Mouse (Mus musculus) gastrocnemius, adult 2 months (tissue): Measurements from ENCODE around the gene Zfp119a. TPM values are rescaled to one million over a fixed set of nuclear protein-coding genes. Genes with fewer than 3 reads are reported as not detected.
"Not testable (repeated sequence)": the region's sequence is repeated elsewhere in the genome, so short reads cannot be mapped to it uniquely, and the experiment has no call there.

Source experiments
- DNase-seq: peaks from one replicate; pipeline ENCODE4 v3.0.0; 2022
- H3K27ac ChIP-seq: fragments of 200-600 bp; 2 replicates; pipeline ENCODE4 v1.8.1; 2022; ENCODE audit warnings: mild to moderate bottlenecking
- H3K4me3 ChIP-seq: fragments of 200-600 bp; 2 replicates; pipeline ENCODE4 v1.8.1; 2022; ENCODE audit warnings: mild to moderate bottlenecking, moderate library complexity
- CTCF ChIP-seq: fragments of 200-600 bp; IDR thresholded peaks from 2 replicates; pipeline ENCODE4 v1.8.1; 2022; ENCODE audit warnings: antibody characterized with exemption, mild to moderate bottlenecking, moderate library complexity
- intact Hi-C: fragments of 180-260 bp; cut with DNase I; formaldehyde crosslinking; loops from one replicate; pipeline ENCODE4 v1.15.1; 2025
- long read RNA-seq, 2 experiments: library from polyadenylated mRNA; stranded (forward); transcript quantifications; one replicate each; pipeline ENCODE4 v2.0.0; 2021
- total RNA-seq, 2 experiments: library from RNA; stranded (reverse); gene quantifications; 2 replicates each; pipeline ENCODE4 v1.2.3; 2021

Zfp119a gene
- 1 to 10 TPM; 3.8 to 4.9 TPM for total RNA-seq
- long read RNA-seq, experiment 1, partial matches to known transcripts, result 0 of 6 reads
- long read RNA-seq, experiment 1, other reads (novel, unspliced or antisense), result 2 of 6 reads
- long read RNA-seq, experiment 2, partial matches to known transcripts, result 2 of 7 reads
- long read RNA-seq, experiment 2, other reads (novel, unspliced or antisense), result 1 of 7 reads

DNA sequence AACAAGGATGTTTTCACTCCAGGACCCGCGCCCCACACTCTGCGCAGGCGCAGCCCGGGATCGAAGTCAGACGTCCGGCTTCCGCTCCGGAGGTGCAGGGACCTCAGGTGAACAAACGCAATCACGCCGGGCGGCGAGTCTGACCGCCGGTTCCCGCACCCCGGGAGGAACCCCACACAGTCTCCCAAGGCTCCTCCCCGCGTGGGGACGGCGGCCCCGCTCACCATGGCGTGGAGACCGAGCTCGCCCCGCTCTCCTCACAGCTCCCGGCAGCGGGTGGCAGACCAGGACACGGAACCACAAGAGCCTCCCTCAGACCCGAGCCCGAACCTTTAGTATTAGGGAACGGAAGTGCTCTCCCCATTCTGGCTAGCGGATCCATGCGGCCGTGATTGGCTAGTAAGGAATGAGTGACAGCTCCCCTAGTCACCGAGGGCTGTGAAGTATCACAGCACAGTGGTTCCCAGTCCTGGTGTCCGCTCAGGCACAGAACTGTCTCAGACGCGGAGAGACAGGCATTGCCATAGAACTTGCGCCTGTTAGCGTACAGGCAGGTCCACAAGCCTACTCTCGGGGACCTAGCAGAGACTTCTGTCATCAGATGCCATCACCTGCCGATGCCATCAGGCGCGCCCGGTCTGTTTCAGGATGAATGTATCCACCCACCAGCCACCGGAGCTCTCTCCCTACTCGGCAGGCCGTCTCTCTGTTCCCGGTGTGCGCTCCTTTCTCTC is at the start of gene Zfp119a:
Gene Zfp119a, minus strand, starts transcription at position 295 of the 734 bp plus-strand sequence.
- peak within 1 kb of the TSS; percentile 89 for H3K27ac ChIP-seq
- peak; percentile 82 for DNase-seq
- peak within 1 kb of the TSS; percentile 73 for H3K4me3 ChIP-seq
- intact Hi-C loops, result loop anchor here (1.0 to 5.0 kb wide), 2 partner anchors 12 to 167 kb away; partner anchors contain the start of gene Pot1b

DNA sequence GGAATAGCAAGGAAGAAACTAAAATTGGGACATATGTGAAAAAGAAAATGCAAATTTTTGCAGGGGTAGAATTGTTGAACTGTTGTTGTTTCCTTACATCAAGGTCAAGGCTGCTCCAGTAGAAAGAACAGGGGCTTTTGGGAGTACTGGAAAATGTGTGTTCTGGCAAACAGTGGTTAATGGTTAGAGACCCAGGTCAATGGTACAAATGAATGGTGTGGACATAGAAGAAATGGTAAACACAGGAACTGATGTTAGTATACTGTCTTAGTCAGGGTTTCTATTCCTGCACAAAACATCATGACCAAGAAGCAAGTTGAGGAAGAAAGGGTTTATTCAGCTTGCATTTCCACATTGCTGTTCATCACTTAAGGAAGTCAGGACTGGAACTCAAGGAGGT is 27.9 kb upstream of the Zfp119a start:
- DNase-seq, result no peak

DNA sequence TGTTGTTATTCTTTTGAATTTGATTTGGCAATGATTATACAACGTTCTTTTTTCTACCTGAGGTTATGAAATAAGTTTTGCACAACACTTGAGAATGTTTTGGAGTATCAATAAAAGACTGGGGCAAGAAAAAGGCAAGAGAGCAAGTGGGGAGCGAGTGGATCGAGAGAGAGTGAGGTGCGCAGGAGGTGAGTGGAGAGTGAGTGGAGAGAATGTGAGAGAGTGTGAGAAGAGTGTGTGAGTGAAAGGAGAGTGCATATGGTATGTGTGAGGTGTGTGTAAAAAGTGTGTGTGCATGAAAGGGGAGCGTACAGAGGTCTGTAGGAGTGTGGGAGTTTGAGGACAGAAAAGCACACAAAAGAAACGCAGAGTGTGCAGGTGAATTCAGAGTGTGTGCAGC is 25.4 kb upstream of the Zfp119a start:
- intact Hi-C loops, result no loop called here
- Histone ChIP-seq H3K4me3 (no peak overlapping the region), H3K27ac (no peak overlapping the region)
- no peak for TF ChIP-seq CTCF
- no peak for DNase-seq

More for the DNA sequence above, 27.9 kb upstream of the Zfp119a start:
- intact Hi-C loops, result no loop called here
- Histone ChIP-seq H3K4me3 (no peak overlapping the region), H3K27ac (no peak overlapping the region)
- no peak for TF ChIP-seq CTCF

DNA sequence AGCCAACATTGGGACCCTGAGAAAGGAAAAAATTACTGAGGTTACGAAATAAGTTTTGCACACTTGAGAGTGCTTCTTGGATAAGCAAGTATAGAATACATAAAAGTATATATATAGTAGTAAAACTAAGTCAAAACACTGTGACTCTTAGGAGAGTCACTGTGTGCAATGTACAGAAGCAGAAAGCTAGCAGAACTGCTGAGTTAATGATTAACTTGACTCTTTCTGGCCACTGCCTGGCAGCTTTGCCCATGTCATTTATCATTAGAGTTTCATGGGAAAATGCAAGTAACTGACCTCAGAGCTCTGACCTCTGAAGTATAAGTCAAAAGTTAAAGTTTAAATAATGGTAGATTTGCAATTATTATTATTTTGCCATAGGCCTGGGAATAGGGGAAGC is 25.0 kb upstream of the Zfp119a start:
- intact Hi-C loops, result no loop called here
- no peak for TF ChIP-seq CTCF
- no peak for DNase-seq
- no peak overlapping the region for H3K27ac ChIP-seq
- no peak overlapping the region for H3K4me3 ChIP-seq

DNA sequence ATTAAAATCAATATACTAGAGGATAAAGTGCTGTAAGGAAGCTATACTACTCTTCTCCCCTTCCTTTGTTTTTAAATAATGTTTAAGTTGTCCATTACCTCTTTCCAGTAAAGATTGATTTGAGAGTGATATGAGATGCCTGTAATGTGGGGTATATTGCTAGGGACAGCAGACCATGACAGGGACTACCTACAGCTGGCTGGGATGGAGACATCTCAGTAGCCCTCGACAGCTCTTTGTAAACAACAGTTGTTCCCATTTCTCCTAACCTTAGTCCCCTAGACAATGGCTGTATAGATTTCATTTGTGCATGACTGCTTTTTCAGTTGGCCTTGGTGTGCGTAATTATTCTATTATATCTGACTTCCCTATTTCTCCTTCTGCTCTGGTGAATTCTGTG is 24.4 kb upstream of the Zfp119a start:
- H3K4me3 ChIP-seq, result no peak overlapping the region
- TF ChIP-seq CTCF, result no peak
- intact Hi-C loops, result no loop called here
- H3K27ac ChIP-seq, result no peak overlapping the region
- DNase-seq, result no peak

DNA sequence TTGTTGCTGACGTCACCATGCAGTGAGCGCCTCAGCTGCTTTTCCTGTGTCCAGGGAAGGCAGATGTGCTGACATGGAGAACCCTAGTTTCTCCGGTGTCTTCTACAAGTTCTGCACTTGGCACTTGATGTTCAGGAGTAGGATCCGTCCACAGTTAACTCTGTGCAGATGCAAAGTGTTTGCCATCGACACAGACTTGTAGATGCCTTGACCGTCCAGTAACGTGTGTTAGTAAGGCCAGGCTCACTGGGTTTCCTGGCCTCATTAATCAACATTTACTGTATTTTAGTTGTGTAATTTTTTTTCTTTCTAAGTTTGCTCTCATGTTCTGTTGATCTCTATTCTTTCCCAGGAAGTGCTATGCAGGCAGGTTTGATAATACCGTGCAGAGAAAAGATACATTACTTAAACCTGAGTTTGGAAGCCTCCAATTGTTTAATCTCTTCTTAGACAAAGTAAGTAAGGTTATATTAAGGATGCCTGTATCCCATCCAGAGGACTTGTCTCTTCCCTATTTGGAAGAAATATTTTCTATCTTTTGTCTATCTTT is 13.8 kb upstream of the Zfp119a start:
- intact Hi-C loops, result not testable (repeated sequence)
- peak overlapping the region; percentile 91 for H3K27ac ChIP-seq
- peak overlapping the region; percentile 74 for H3K4me3 ChIP-seq
- DNase-seq, result peak; percentile 21

DNA sequence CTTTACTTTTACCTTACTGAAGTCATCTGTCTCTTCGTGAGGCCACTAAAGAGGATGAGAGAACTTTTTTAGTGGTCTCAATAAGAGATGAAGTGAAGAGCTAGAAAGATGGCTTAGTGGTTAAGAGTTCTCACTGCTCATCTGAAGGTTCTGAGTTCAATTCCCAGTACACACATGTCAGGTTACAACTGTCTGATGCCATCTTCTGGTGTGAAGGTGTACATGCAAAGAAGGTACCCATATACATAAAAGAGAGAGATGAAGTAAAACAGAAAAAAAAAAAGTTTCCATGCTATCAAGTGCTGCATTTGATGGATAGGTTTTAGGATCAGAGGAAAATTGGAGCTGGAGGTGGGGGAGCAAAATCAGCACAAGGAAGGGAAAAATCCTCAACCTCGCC is 6.2 kb upstream of the Zfp119a start:
- TF ChIP-seq CTCF, result no peak; the same call in 1 of the 2 replicates
- Histone ChIP-seq H3K27ac (no peak overlapping the region), H3K4me3 (no peak overlapping the region)
- DNase-seq, result no peak
- intact Hi-C loops, result loop anchor here (5.0 kb wide), 1 partner anchor 183 kb away; no protein-coding TSS in a partner anchor

DNA sequence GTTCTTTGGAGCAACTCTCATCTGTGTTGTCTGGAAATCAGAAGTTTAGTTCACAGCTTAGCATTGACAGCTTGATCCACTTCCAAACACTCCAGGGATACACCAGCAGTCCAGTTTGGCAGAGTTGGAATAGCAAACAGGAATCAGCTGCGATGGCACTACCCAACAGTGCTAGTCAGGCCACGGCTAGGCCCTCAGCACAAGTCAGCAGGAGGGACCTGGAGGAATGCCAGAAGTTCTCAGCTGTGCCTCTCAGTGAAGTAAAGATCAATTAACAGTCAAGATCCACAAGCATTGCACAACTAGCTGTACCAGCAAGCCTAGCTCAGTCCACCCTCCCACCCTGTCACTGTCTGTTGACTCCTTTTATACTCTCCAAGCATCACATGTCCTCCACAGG is 4.9 kb upstream of the Zfp119a start:
- intact Hi-C loops, result no loop called here
- no peak for TF ChIP-seq CTCF
- DNase-seq, result no peak
- no peak overlapping the region for H3K27ac ChIP-seq
- H3K4me3 ChIP-seq, result no peak overlapping the region

DNA sequence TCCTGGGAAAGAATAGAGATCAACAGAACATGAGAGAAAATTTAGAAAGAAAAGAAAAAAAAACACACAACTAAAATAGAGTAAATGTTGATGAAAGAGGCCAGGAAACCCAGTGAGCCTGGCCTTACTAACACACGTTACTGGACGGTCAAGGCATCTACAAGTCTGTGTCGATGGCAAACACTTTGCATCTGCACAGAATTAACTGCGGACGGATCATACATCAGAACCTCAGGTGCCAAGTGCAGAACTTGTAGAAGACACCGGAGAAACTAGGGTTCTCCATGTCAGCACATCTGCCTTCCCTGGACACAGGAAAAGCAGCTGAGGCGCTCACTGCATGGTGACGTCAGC is 471 bp downstream of the Zfp119a start:
- intact Hi-C loops, result loop anchor here (5.0 kb wide), 1 partner anchor 166 kb away; the partner anchor contains the start of gene Pot1b
- DNase-seq, result not testable (repeated sequence)
- peak overlapping the region; percentile 89 for H3K27ac ChIP-seq
- H3K4me3 ChIP-seq, result peak overlapping the region; percentile 73

DNA sequence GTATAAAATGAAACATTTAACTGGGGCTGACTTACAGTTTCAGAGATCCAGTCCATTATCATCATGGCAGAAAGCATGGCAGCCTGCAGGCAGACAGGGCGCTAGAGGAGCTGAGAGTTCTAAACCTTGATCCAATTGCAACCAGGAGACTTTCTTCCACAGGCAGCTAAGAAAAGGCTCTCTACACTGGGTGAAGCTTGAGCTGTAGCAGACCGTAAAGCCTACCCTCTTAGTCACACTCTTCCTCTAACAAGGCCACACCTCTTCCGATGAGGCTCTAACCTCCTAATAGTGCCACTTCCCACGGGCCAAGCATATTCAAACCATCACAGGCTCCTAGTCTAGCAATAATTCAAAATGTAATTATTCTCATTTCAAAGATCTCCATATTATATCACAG is 1.5 kb downstream of the Zfp119a start:
- H3K27ac ChIP-seq, result no peak overlapping the region
- no peak overlapping the region for H3K4me3 ChIP-seq
- intact Hi-C loops, result loop anchor here (5.0 kb wide), 1 partner anchor 165 kb away; the partner anchor contains the start of gene Pot1b
- no peak for DNase-seq
- no peak for TF ChIP-seq CTCF

DNA sequence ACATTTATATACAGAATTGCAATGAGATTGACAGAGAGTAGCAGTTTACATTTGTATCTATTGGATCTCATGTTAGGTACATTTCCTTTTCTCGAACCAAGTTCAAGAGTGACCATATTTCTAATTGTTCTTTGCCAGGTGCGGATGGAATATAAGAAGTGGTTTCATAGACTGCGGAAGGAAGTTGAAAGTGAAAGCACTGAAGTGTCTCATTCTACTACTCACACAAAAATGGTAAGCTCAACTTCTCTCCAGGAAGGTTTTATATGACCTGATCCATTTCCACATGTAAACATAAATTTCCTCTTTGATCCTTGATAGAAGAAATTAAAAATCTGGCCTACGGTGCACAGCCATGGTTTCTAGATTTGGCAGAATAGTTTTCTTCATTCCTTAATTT is 35.7 kb downstream of the Zfp119a start:
- no peak overlapping the region for H3K4me3 ChIP-seq
- no peak for DNase-seq
- H3K27ac ChIP-seq, result no peak overlapping the region
- intact Hi-C loops, result no loop called here
- no peak for TF ChIP-seq CTCF

DNA sequence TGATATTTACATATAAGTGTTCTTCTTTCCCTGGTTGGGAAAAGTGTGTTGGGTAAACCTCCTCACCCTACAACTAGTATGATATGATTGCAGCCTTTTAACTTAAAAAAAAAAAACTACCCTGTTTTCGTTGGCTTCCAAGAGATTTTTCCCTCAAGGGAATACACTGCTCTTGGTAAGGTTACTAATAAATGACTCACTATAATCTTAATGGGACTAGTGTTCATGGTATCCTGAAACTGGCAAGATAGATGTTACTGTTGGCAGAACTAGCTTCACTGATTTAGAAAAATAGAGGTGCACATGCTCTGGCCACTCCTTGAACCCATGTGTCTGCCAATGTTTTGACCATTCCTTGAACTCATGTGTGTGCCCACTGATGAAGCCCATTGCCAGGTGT is 57.2 kb downstream of the Zfp119a start:
- intact Hi-C loops, result no loop called here
- no peak for TF ChIP-seq CTCF
- no peak for DNase-seq
- Histone ChIP-seq H3K4me3 (no peak overlapping the region), H3K27ac (no peak overlapping the region)

DNA sequence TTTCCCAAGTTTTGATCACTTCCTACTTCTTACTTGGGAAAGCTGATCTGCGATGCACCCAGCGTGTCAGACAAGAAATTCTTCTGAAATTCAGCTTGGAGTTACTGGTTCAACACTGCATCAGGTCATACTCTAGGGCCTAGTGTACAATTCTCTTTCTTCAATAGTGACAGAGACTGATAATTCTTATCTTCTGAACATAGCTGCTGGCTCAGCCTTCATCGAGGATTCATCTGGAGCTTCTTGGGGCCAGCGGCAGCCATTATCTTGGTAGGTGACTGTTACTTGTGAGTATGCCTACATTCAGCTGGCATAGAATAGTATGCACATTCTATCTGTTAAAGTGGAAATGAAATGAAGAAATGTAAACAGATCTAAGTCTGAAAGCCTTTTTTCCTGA is 61.9 kb downstream of the Zfp119a start:
- TF ChIP-seq CTCF, result no peak
- no peak for DNase-seq
- intact Hi-C loops, result no loop called here
- H3K27ac ChIP-seq, result no peak overlapping the region
- H3K4me3 ChIP-seq, result no peak overlapping the region

Other genes starting within 250 kb of the Zfp119a start
- gene Pot1b, start 166.3 kb downstream of the Zfp119a start, total RNA-seq, result 1 to 10 TPM; 1.4 to 2.4 TPM
- gene Adgre4, start 128.9 kb downstream of the Zfp119a start, total RNA-seq, result under 1 TPM in 1 of 2 experiments, not detected in 1; 0.17 TPM
- gene Zfp959, start 13.2 kb upstream of the Zfp119a start, total RNA-seq, result 1 to 10 TPM; 2.9 to 3.8 TPM
- 1 to 10 TPM; 2.9 to 4.1 TPM for gene Zfp119b, start 70.6 kb upstream of the Zfp119a start, total RNA-seq
- gene Ebi3, start 73.7 kb upstream of the Zfp119a start, total RNA-seq, result under 1 TPM; 0.20 to 0.39 TPM
- 10 to 100 TPM in 1 of 2 experiments, 1 to 10 TPM in 1; 8.3 to 10.2 TPM for gene Yju2, start 80.2 kb upstream of the Zfp119a start, total RNA-seq
- under 1 TPM in 1 of 2 experiments, not detected in 1; 0.47 TPM for gene Shd, start 91.5 kb upstream of the Zfp119a start, total RNA-seq
- not detected for gene Fsd1, start 107.6 kb upstream of the Zfp119a start, total RNA-seq
- 1 to 10 TPM; 2.6 to 3.1 TPM for gene Stap2, start 126.7 kb upstream of the Zfp119a start, total RNA-seq
- gene Mpnd, start 126.8 kb upstream of the Zfp119a start, total RNA-seq, result 10 to 100 TPM; 41.2 to 41.6 TPM
- gene Sh3gl1, start 157.7 kb upstream of the Zfp119a start, total RNA-seq, result 1 to 10 TPM; 8.7 to 9.5 TPM
- under 1 TPM; 0.46 to 0.59 TPM for gene Chaf1a, start 161.5 kb upstream of the Zfp119a start, total RNA-seq
- 10 to 100 TPM; 55.6 to 64.3 TPM for gene Ubxn6, start 196.1 kb upstream of the Zfp119a start, total RNA-seq
- gene Hdgfl2, start 200.7 kb upstream of the Zfp119a start, total RNA-seq, result 10 to 100 TPM; 23.8 to 26.3 TPM
- 100 to 1,000 TPM; 255 to 281 TPM for gene Plin4, start 230.9 kb upstream of the Zfp119a start, total RNA-seq
- 10 to 100 TPM; 22.9 to 55.7 TPM for gene Plin5, start 238.7 kb upstream of the Zfp119a start, total RNA-seq
- gene Lrg1, start 243.1 kb upstream of the Zfp119a start, total RNA-seq, result 10 to 100 TPM; 13.2 to 25.5 TPM